Mouse (Mus musculus): ENCODE results near the gene Heg1. TPM values are rescaled to one million over a fixed set of nuclear protein-coding genes. Genes with fewer than 3 reads are reported as not detected.

The Heg1 gene
- polyA plus RNA-seq, 1 experiment from 2014 or later, result 17.2 TPM

GRCm38 (mm10) chr16:33775733-33776335 lies 91.7 kb downstream of the Heg1 start:
- WGBS, result 92% methylated on average over 1 of the region's 1 CpGs
- no peak for TF ChIP-seq CTCF (IDR thresholded peaks at IDR 0.05; ENCODE audit: low read depth)
- no peaks in the 10 kb centered on the region for H3K36me3 ChIP-seq (ENCODE audit: insufficient read depth, low read length)
- no peaks in the 10 kb centered on the region for H3K9me3 ChIP-seq (replicated peaks; ENCODE audit: low read length)
- H3K27me3 ChIP-seq (ENCODE audit: insufficient read depth, low read length), result no peaks in the 10 kb centered on the region
- no peak overlapping the region for H3K4me3 ChIP-seq (replicated peaks; ENCODE audit: low read depth, low read length)
- no peak overlapping the region for H3K9ac ChIP-seq (ENCODE audit: low read depth, low read length)
- no peak for DNase-seq (ENCODE audit: low spot score)
- no peak for ATAC-seq (replicated peaks; ENCODE audit: low FRiP score, low read depth)
- H3K4me1 ChIP-seq (replicated peaks; ENCODE audit: insufficient read depth, low read length), result no peaks in the 10 kb centered on the region
- no peak overlapping the region for H3K27ac ChIP-seq
- no peak overlapping the region for H3K4me2 ChIP-seq (ENCODE audit: low read length)

GRCm38 (mm10) chr16:33776766-33777529 lies 92.8 kb downstream of the Heg1 start:
- no peak for TF ChIP-seq CTCF (IDR thresholded peaks at IDR 0.05; ENCODE audit: low read depth)
- Histone ChIP-seq H3K27me3 (ENCODE audit: insufficient read depth, low read length) (no peaks in the 10 kb centered on the region), H3K4me1 (replicated peaks; ENCODE audit: insufficient read depth, low read length) (no peaks in the 10 kb centered on the region), H3K4me3 (replicated peaks; ENCODE audit: low read depth, low read length) (no peak overlapping the region), H3K9me3 (replicated peaks; ENCODE audit: low read length) (no peaks in the 10 kb centered on the region), H3K4me2 (ENCODE audit: low read length) (no peak overlapping the region), H3K36me3 (ENCODE audit: insufficient read depth, low read length) (no peaks in the 10 kb centered on the region), H3K9ac (ENCODE audit: low read depth, low read length) (no peak overlapping the region), H3K27ac (no peak overlapping the region)
- DNase-seq (ENCODE audit: low spot score) (peak; percentile 39), ATAC-seq (replicated peaks; ENCODE audit: low FRiP score, low read depth) (no peak)
- WGBS, result 68% methylated on average over 7 of the region's 7 CpGs

- no peak for ATAC-seq (replicated peaks; ENCODE audit: low FRiP score, low read depth)
- no peak overlapping the region for H3K27ac ChIP-seq
- H3K4me3 ChIP-seq (replicated peaks; ENCODE audit: low read depth, low read length), result no peak overlapping the region
- no peaks in the 10 kb centered on the region for H3K4me1 ChIP-seq (replicated peaks; ENCODE audit: insufficient read depth, low read length)
- H3K36me3 ChIP-seq (ENCODE audit: insufficient read depth, low read length), result no peaks in the 10 kb centered on the region
- no peak for TF ChIP-seq CTCF (IDR thresholded peaks at IDR 0.05; ENCODE audit: low read depth)
- no peak for DNase-seq (ENCODE audit: low spot score)
- 89% methylated on average over 6 of the region's 6 CpGs for WGBS
- no peaks in the 10 kb centered on the region for H3K9me3 ChIP-seq (replicated peaks; ENCODE audit: low read length)
- H3K4me2 ChIP-seq (ENCODE audit: low read length), result no peak overlapping the region
- H3K27me3 ChIP-seq (ENCODE audit: insufficient read depth, low read length), result no peaks in the 10 kb centered on the region
- no peak overlapping the region for H3K9ac ChIP-seq (ENCODE audit: low read depth, low read length)
Observed at GRCm38 (mm10) chr16:33777607-33778006, 93.4 kb downstream of the Heg1 start.

- 64% methylated on average over 5 of the region's 5 CpGs for WGBS
- DNase-seq (ENCODE audit: low spot score) (no peak), ATAC-seq (replicated peaks; ENCODE audit: low FRiP score, low read depth) (no peak)
- no peak for TF ChIP-seq CTCF (IDR thresholded peaks at IDR 0.05; ENCODE audit: low read depth)
- H3K4me3 ChIP-seq (replicated peaks; ENCODE audit: low read depth, low read length), result no peak overlapping the region
- H3K9me3 ChIP-seq (replicated peaks; ENCODE audit: low read length), result no peaks in the 10 kb centered on the region
- no peak overlapping the region for H3K27ac ChIP-seq
- no peak overlapping the region for H3K9ac ChIP-seq (ENCODE audit: low read depth, low read length)
- no peaks in the 10 kb centered on the region for H3K36me3 ChIP-seq (ENCODE audit: insufficient read depth, low read length)
- no peaks in the 10 kb centered on the region for H3K27me3 ChIP-seq (ENCODE audit: insufficient read depth, low read length)
- no peak overlapping the region for H3K4me2 ChIP-seq (ENCODE audit: low read length)
- no peaks in the 10 kb centered on the region for H3K4me1 ChIP-seq (replicated peaks; ENCODE audit: insufficient read depth, low read length)
Observed at GRCm38 (mm10) chr16:33781789-33782728, 97.9 kb downstream of the Heg1 start.

- no peak overlapping the region for H3K4me2 ChIP-seq (ENCODE audit: low read length)
Observed at GRCm38 (mm10) chr16:33782729-33783091, 98.5 kb downstream of the Heg1 start.

GRCm38 (mm10) chr16:33784547-33784946 lies 100.4 kb downstream of the Heg1 start:
- H3K36me3 ChIP-seq (ENCODE audit: insufficient read depth, low read length), result no peaks in the 10 kb centered on the region
- ATAC-seq (replicated peaks; ENCODE audit: low FRiP score, low read depth), result no peak
- no peak overlapping the region for H3K4me3 ChIP-seq (replicated peaks; ENCODE audit: low read depth, low read length)
- H3K9me3 ChIP-seq (replicated peaks; ENCODE audit: low read length), result no peaks in the 10 kb centered on the region
- H3K27me3 ChIP-seq (ENCODE audit: insufficient read depth, low read length), result no peaks in the 10 kb centered on the region
- TF ChIP-seq CTCF (IDR thresholded peaks at IDR 0.05; ENCODE audit: low read depth), result no peak
- WGBS, result 68% methylated on average over 1 of the region's 1 CpGs
- no peaks in the 10 kb centered on the region for H3K4me1 ChIP-seq (replicated peaks; ENCODE audit: insufficient read depth, low read length)
- H3K27ac ChIP-seq, result no peak overlapping the region
- no peak overlapping the region for H3K9ac ChIP-seq (ENCODE audit: low read depth, low read length)
- no peak overlapping the region for H3K4me2 ChIP-seq (ENCODE audit: low read length)
- no peak for DNase-seq (ENCODE audit: low spot score)

More at GRCm38 (mm10) chr16:33782729-33783091, 98.5 kb downstream of the Heg1 start:
- H3K36me3 ChIP-seq (ENCODE audit: insufficient read depth, low read length), result no peaks in the 10 kb centered on the region
- WGBS, result 97% methylated on average over 1 of the region's 1 CpGs
- no peaks in the 10 kb centered on the region for H3K27me3 ChIP-seq (ENCODE audit: insufficient read depth, low read length)
- no peaks in the 10 kb centered on the region for H3K4me1 ChIP-seq (replicated peaks; ENCODE audit: insufficient read depth, low read length)
- TF ChIP-seq CTCF (IDR thresholded peaks at IDR 0.05; ENCODE audit: low read depth), result no peak
- no peak overlapping the region for H3K4me3 ChIP-seq (replicated peaks; ENCODE audit: low read depth, low read length)
- ATAC-seq (replicated peaks; ENCODE audit: low FRiP score, low read depth), result no peak
- no peak overlapping the region for H3K27ac ChIP-seq
- H3K9me3 ChIP-seq (replicated peaks; ENCODE audit: low read length), result no peaks in the 10 kb centered on the region
- no peak for DNase-seq (ENCODE audit: low spot score)
- H3K9ac ChIP-seq (ENCODE audit: low read depth, low read length), result no peak overlapping the region
